Mouse (Mus musculus) CH12.LX (cell line): Measurements from ENCODE around the gene Plcg1. TPM values are rescaled to one million over a fixed set of nuclear protein-coding genes. Genes with fewer than 3 reads are reported as not detected.

Experiments used
- DNase-seq: peaks from one replicate; pipeline ENCODE4 v3.0.0-alpha.2; 2013; ENCODE audit errors: extremely low read depth
- H3K27ac ChIP-seq: 2 replicates; pipeline ENCODE4 v1.5.1; 2012; ENCODE audit warnings: low read depth, mild to moderate bottlenecking, control low read depth, moderate library complexity; ENCODE audit not compliant: insufficient read depth
- H3K27me3 ChIP-seq: replicated peaks from 2 replicates; pipeline ENCODE3; 2012; ENCODE audit warnings: inconsistent platforms
- H3K36me3 ChIP-seq, 2 experiments: replicated peaks in 1 of 2; 2 replicates each; pipeline versions ENCODE3 to v1.6.1; 2012; ENCODE audit warnings: inconsistent platforms in 1 of 2, low read length in 1 of 2, mild to moderate bottlenecking in 1 of 2, mixed read lengths in 1 of 2, moderate library complexity in 1 of 2; ENCODE audit not compliant: control insufficient read depth in 1 of 2, insufficient read depth in 1 of 2
- H3K4me1 ChIP-seq, 2 experiments: 2 replicates each; pipeline ENCODE4 v1.6.1; 2012; ENCODE audit warnings: inconsistent platforms in 1 of 2, moderate library complexity in 1 of 2; ENCODE audit not compliant: insufficient read depth in 2 of 2, control insufficient read depth in 1 of 2
- H3K4me2 ChIP-seq: 2 replicates; pipeline ENCODE4 v1.6.1; 2012; ENCODE audit warnings: low read depth, mild to moderate bottlenecking, control low read depth; ENCODE audit not compliant: poor library complexity, insufficient read depth, severe bottlenecking
- H3K4me3 ChIP-seq, 3 experiments: fragments of 150-350 bp in 1 of 3; sonication (generic) in 1 of 3; replicated peaks in 1 of 3; 2 replicates each; pipeline versions ENCODE3 to v1.5.1; 2011 to 2012; ENCODE audit warnings: low read depth in 2 of 3, low read length in 2 of 3, mild to moderate bottlenecking in 2 of 3, moderate library complexity in 2 of 3, control low read depth in 1 of 3, improper control_type of control experiment in 1 of 3, inconsistent platforms in 1 of 3, mixed read lengths in 1 of 3; ENCODE audit not compliant: poor library complexity in 1 of 3
- H3K79me2 ChIP-seq: replicated peaks from 2 replicates; pipeline ENCODE4 v1.6.1; 2012; ENCODE audit warnings: mild to moderate bottlenecking, moderate library complexity; ENCODE audit not compliant: control insufficient read depth, poor library complexity, insufficient read depth, severe bottlenecking; ENCODE audit errors: extremely low read depth
- H3K9ac ChIP-seq: 2 replicates; pipeline ENCODE4 v1.6.1; 2012; ENCODE audit warnings: low read depth, mild to moderate bottlenecking, control low read depth, moderate library complexity; ENCODE audit not compliant: insufficient read depth
- H3K9me3 ChIP-seq: replicated peaks from 2 replicates; pipeline ENCODE3; 2012; ENCODE audit warnings: low read length, inconsistent platforms, mixed read lengths
- CTCF ChIP-seq, 2 experiments: IDR thresholded peaks in 1 of 2; conservative IDR thresholded peaks in 1 of 2; 2 replicates each; pipeline ENCODE4 v1.5.1; 2011 to 2012; ENCODE audit warnings: low read depth in 2 of 2, low read length in 2 of 2, improper control_type of control experiment in 1 of 2, inconsistent platforms in 1 of 2, mild to moderate bottlenecking in 1 of 2, moderate library complexity in 1 of 2
- E2F4 ChIP-seq: IDR thresholded peaks from 2 replicates; pipeline ENCODE4 v1.6.1; 2011; ENCODE audit warnings: low read depth, low read length, improper control_type of control experiment; ENCODE audit not compliant: insufficient replicate concordance
- ELF1 ChIP-seq: IDR thresholded peaks from 2 replicates; pipeline ENCODE4 v1.6.1; 2014; ENCODE audit warnings: low read depth, mild to moderate bottlenecking, inconsistent platforms, low read length, improper control_type of control experiment
- JUN ChIP-seq: IDR thresholded peaks from 2 replicates; pipeline ENCODE4 v1.6.1; 2011; ENCODE audit warnings: low read depth, mild to moderate bottlenecking, low read length, improper control_type of control experiment, moderate library complexity; ENCODE audit not compliant: insufficient read depth
- JUND ChIP-seq: conservative IDR thresholded peaks from 2 replicates; pipeline ENCODE4 v1.6.1; 2011; ENCODE audit warnings: low read depth, low read length, improper control_type of control experiment
- MEF2A ChIP-seq: IDR thresholded peaks from 2 replicates; pipeline ENCODE4 v1.6.1; 2014; ENCODE audit warnings: low read depth, mild to moderate bottlenecking, inconsistent platforms, low read length, improper control_type of control experiment, borderline replicate concordance
- MYC ChIP-seq: IDR thresholded peaks from 2 replicates; pipeline ENCODE4 v1.6.1; 2011; ENCODE audit warnings: low read depth, mild to moderate bottlenecking, improper control_type of control experiment, low read length
- NELFE ChIP-seq: IDR thresholded peaks from 2 replicates; pipeline ENCODE4 v1.6.1; 2011; ENCODE audit warnings: low read depth, low read length, improper control_type of control experiment
- POLR2AphosphoS2 ChIP-seq: IDR thresholded peaks from 2 replicates; pipeline ENCODE4 v1.6.1; 2011; ENCODE audit warnings: low read depth, low read length, improper control_type of control experiment
- RAD21 ChIP-seq: IDR thresholded peaks from 2 replicates; pipeline ENCODE4 v1.6.1; 2011; ENCODE audit warnings: low read depth, mild to moderate bottlenecking, low read length, improper control_type of control experiment, moderate library complexity
- SMC3 ChIP-seq: IDR thresholded peaks from 2 replicates; pipeline ENCODE4 v1.6.1; 2011; ENCODE audit warnings: low read depth, low read length, improper control_type of control experiment
- ZMIZ1 ChIP-seq: IDR thresholded peaks from 2 replicates; pipeline ENCODE4 v1.6.1; 2012; ENCODE audit warnings: low read depth, mild to moderate bottlenecking, inconsistent platforms, low read length, improper control_type of control experiment
- dilution Hi-C: fragments of 300-500 bp; cut with MboI; formaldehyde crosslinking; loops from 2 replicates; pipeline ENCODE4 v1.14.3; 2020; ENCODE audit warnings: low sequenced_read_pairs; ENCODE audit not compliant: extremely low pct_unique_long_range_greater_than_20kb, extremely low pct_ligation_motif_present
- in situ Hi-C: fragments of 300-500 bp; cut with MboI; formaldehyde crosslinking; loops from 3 replicates; pipeline ENCODE4 v1.14.3; 2019; ENCODE audit warnings: low sequenced_read_pairs, low pct_ligation_motif_present, low pct_unique_long_range_greater_than_20kb, mixed read lengths
- polyA plus RNA-seq: library from polyadenylated mRNA; unstranded; fragments of >175 nt; gene quantifications from 2 replicates; pipeline ENCODE4 v1.2.1, GENCODE M21; 2012; ENCODE audit warnings: low read depth; ENCODE audit not compliant: insufficient read length
- total RNA-seq, 2 experiments: library from RNA; depleted of rRNA; stranded (reverse); fragments of 300-350 nt in 1 of 2; fragments of >200 nt in 1 of 2; gene quantifications; 2 replicates each; pipeline ENCODE4 v1.2.3; 2012 to 2014

The Plcg1 gene
- total and polyA plus RNA-seq, 3 experiments, result 15.5 to 28.1 (median 17.6) TPM

GRCm38 (mm10) chr2:160729436-160729835 lies 1.7 kb upstream of the Plcg1 start:
- no peak overlapping the region for H3K9ac ChIP-seq
- no peak overlapping the region for H3K27ac ChIP-seq
- H3K4me3 ChIP-seq, result no peak overlapping the region
- H3K79me2 ChIP-seq, result no peaks in the 10 kb centered on the region; the same call in 1 of the 2 replicates
- TF ChIP-seq MEF2A, result no peak
- no peak for TF ChIP-seq ELF1
- TF ChIP-seq POLR2AphosphoS2, result no peak
- no peak for TF ChIP-seq JUN
- TF ChIP-seq RAD21, result no peak
- no peak for TF ChIP-seq NELFE
- TF ChIP-seq, all 38 proteins: peak for 0
- peaks cover 2% of the 10 kb centered on the region for H3K27me3 ChIP-seq
- no peaks in the 10 kb centered on the region for H3K9me3 ChIP-seq
- peak; percentile 34 for DNase-seq
- in situ Hi-C loops (no loop called here), dilution Hi-C loops (no loop called here)
- peaks cover 7 to 50% of the 10 kb centered on the region in 2 experiments for H3K4me1 ChIP-seq
- H3K36me3 ChIP-seq, result peaks cover 5 to 24% of the 10 kb centered on the region in 2 experiments
- H3K4me2 ChIP-seq, result no peak overlapping the region

- H3K36me3 ChIP-seq, result peaks cover 3 to 24% of the 10 kb centered on the region in 2 experiments
- H3K27ac ChIP-seq, result no peak overlapping the region
- no peaks in the 10 kb centered on the region; the same call in 1 of the 2 replicates for H3K79me2 ChIP-seq
- TF ChIP-seq MYC (no peak), E2F4 (no peak), JUN (no peak), CTCF (conservative IDR thresholded peaks at IDR 0.05 in 1 of 2, IDR thresholded peaks at IDR 0.05 in 1 of 2; ENCODE audit: low read depth in 2 of 2, low read length in 2 of 2) (peak in 1 of 2 experiments; percentile 75; a peak in 2 of 4 replicates), SMC3 (peak; percentile 74), ZMIZ1 (no peak), JUND (no peak), RAD21 (peak; percentile 65)
- H3K4me2 ChIP-seq, result peak overlapping the region; percentile 11
- peaks cover 2% of the 10 kb centered on the region for H3K27me3 ChIP-seq
- DNase-seq, result peak; percentile 39
- H3K4me1 ChIP-seq, result peaks cover 7 to 57% of the 10 kb centered on the region in 2 experiments
- in situ Hi-C loops, result no loop called here
- dilution Hi-C loops, result no loop called here
- H3K9ac ChIP-seq, result no peak overlapping the region
- no peaks in the 10 kb centered on the region for H3K9me3 ChIP-seq
- H3K4me3 ChIP-seq, result peak overlapping the region in 1 of 3 experiments; percentile 82
These were observed 976 bp upstream of the Plcg1 start for GRCm38 (mm10) chr2:160729851-160730796.
